Mouse (Mus musculus): ENCODE data around the gene Ing2. TPM values are rescaled to one million over a fixed set of nuclear protein-coding genes. Genes with fewer than 3 reads are reported as not detected.

Gene Ing2
- 15.8 and 19.8 TPM in 2 replicates for polyA plus RNA-seq (2015; fragmentation: Nextera tagmentation; extraction: Ambion mirVana)

DNA sequence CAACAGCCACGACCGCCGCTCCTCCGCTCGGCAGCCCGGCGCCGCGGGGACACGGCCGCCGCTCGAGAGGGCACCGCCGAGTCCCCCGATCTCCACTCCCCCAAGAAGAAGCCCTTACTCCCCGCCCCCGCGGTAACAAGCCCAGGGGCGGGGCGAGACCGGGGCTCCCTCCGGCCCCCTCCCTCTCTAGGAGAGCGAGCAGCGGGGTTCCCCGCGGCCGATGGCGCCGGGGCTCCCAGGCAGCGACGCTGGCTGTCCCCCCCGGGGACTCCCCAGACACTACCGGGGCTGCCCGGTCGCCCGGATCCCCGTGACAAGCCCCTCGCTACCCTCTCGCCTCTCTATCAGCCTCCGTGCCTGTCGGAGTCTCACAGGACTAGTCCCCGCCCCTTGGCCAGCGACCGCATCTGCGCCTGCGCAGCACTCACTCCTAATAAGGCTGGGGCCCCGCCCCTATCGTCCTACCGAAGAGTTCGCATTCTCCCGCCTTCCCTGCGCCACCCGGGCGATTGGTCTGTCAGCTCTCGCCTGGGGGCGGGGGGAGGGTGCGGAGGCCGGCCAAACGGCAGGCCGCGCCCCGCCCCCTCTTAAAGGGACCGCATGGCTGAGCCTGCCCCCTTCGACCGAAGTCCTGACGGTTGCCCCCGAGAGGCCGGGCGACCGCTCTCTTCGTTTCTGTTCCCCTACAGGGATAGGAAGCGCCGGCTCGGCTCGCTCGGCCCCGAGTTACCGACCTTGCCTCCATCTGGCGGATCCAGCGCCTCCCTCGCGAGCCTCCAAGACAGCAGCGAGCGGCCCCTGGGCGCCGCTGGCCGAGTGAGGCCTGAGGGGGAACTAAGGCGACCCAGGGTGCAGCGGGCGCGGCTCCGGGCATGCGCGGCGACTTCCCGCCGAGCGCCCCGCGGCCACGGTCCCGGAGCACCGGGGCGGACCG lies at the start of gene Ing2:
Ing2 (minus strand) TSS at position 780 of the 934 bp plus-strand sequence.
- no peaks in the 10 kb centered on the region for H3K36me3 ChIP-seq (ENCODE audit: insufficient read depth, low read length)
- ATAC-seq (replicated peaks; ENCODE audit: low FRiP score, low read depth), result peak; percentile 91
- peak within 1 kb of the TSS; percentile 96 for H3K27ac ChIP-seq
- H3K4me3 ChIP-seq (replicated peaks; ENCODE audit: low read depth, low read length), result peak within 1 kb of the TSS; percentile 63
- peak; percentile 100 for DNase-seq (ENCODE audit: low spot score)
- peak within 1 kb of the TSS; percentile 86 for H3K4me2 ChIP-seq (ENCODE audit: low read length)
- no peaks in the 10 kb centered on the region for H3K4me1 ChIP-seq (replicated peaks; ENCODE audit: insufficient read depth, low read length)
- TF ChIP-seq CTCF (IDR thresholded peaks at IDR 0.05; ENCODE audit: low read depth), result peak; percentile 23; the same call in 1 of the 2 replicates
- no peaks in the 10 kb centered on the region for H3K9me3 ChIP-seq (replicated peaks; ENCODE audit: low read length)
- no peaks in the 10 kb centered on the region for H3K27me3 ChIP-seq (ENCODE audit: insufficient read depth, low read length)
- WGBS, result under 1% methylated on average over 87 of the region's 106 CpGs
- peak within 1 kb of the TSS; percentile 80 for H3K9ac ChIP-seq (ENCODE audit: low read depth, low read length)

DNA sequence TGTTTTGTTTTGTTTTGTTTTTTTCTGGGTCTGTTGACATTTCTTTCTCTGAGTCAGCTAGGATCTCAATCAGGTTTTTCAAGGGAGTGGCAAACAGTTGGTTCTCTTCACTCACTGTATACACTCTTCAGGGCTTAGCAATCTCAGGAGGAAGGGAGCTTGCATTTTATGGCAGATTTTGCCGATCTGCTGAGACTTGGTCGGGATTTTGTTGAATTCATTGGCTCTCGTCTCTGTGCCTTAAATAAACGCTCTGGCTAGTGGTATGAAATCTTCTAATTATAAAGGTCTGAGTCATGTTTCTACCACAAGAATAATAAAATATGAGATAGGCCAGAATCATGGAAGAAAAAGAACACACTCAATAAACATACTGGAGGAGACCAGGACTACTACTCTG lies 46.3 kb upstream of the Ing2 start:
- 51% methylated on average over 4 of the region's 4 CpGs for WGBS
- ATAC-seq (replicated peaks; ENCODE audit: low FRiP score, low read depth), result no peak

DNA sequence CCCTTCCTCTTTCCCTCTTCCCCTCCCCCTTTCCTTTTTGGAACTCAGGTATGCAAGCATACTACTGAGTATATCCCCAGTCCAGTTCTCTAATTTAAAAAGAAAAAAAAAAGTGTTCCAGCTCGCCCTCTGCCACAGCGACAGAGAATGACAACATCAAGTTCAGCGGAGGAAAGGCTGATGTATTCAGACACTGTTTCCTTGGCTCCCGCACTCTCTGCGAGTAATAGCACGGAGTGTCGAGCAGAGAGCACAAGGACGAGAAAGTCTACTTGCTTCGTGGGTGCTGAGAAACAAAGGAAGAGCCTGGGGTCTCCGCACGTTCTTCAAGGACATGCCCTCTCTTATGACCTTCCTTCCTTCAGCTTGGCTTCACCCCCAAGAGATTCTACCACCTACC lies 43.3 kb upstream of the Ing2 start:
- no peaks in the 10 kb centered on the region for H3K9me3 ChIP-seq (replicated peaks; ENCODE audit: low read length)
- H3K9ac ChIP-seq (ENCODE audit: low read depth, low read length), result no peak overlapping the region
- 27% methylated on average over 11 of the region's 11 CpGs for WGBS
- H3K27me3 ChIP-seq (ENCODE audit: insufficient read depth, low read length), result no peaks in the 10 kb centered on the region
- no peak overlapping the region for H3K27ac ChIP-seq
- H3K4me3 ChIP-seq (replicated peaks; ENCODE audit: low read depth, low read length), result no peak overlapping the region
- no peak overlapping the region for H3K4me2 ChIP-seq (ENCODE audit: low read length)
- no peaks in the 10 kb centered on the region for H3K36me3 ChIP-seq (ENCODE audit: insufficient read depth, low read length)
- ATAC-seq (replicated peaks; ENCODE audit: low FRiP score, low read depth), result no peak
- 0 out of 2 replicates have a peak, but pooled peaks cover 3% of the 10 kb centered on the region for H3K4me1 ChIP-seq (replicated peaks; ENCODE audit: insufficient read depth, low read length)
- TF ChIP-seq CTCF (IDR thresholded peaks at IDR 0.05; ENCODE audit: low read depth), result peak; percentile 20; the same call in 1 of the 2 replicates
- peak; percentile 34 for DNase-seq (ENCODE audit: low spot score)

More for the DNA sequence above, 46.3 kb upstream of the Ing2 start:
- Histone ChIP-seq H3K9ac (ENCODE audit: low read depth, low read length) (no peak overlapping the region), H3K4me1 (replicated peaks; ENCODE audit: insufficient read depth, low read length) (no peaks in the 10 kb centered on the region), H3K4me3 (replicated peaks; ENCODE audit: low read depth, low read length) (no peak overlapping the region), H3K9me3 (replicated peaks; ENCODE audit: low read length) (no peaks in the 10 kb centered on the region), H3K4me2 (ENCODE audit: low read length) (no peak overlapping the region), H3K27me3 (ENCODE audit: insufficient read depth, low read length) (no peaks in the 10 kb centered on the region), H3K36me3 (ENCODE audit: insufficient read depth, low read length) (no peaks in the 10 kb centered on the region), H3K27ac (no peak overlapping the region)
- DNase-seq (ENCODE audit: low spot score), result no peak
- no peak for TF ChIP-seq CTCF (IDR thresholded peaks at IDR 0.05; ENCODE audit: low read depth)

DNA sequence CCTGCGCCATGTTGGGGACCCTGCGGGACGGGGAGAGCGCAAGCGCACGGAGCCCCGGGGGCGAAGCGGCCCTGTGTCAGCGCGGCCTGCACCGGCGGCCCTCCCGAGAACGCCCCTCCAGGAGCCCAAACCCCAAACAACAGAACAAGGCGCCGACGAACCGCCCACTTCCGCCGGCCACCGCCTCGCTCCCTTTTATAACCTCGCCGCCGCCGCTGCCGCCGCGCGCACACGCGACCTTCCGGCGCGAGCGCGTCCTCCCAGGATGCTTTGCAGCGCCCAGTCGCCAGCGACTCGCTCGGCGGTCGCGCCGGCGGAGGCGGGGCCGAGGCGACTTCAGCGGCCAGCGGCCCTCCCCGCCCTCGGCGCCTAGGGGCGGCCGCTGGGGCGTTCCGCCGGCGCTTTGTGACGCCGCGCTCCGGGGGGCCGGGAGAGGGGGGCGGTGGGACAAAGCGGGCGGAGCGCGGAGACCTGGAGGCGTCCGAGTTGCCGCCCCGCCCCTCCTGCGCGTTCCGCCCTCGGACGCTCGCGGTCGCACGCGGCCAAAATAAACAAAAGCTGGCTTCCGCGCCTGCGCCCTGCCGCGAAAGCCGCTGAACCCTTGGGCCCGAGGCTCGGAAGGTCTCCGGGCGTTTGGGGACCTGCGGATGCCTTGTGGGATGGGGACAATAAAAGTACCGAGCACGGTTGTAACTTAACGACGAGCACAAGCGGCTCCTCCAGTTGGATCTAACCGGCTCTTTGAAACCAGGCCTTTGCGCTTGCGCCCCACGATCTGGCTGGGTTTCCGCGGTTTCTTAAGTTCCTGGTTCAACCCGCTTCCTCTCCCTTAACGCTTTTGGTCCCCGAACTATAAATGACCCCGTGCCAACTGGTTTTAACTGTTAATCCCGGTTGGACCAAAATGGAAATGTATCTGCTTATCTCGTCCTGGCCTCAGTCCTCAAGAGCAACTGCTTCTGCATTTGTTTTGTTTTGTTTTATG lies 38.7 kb upstream of the Ing2 start, which contains the start of gene Cdkn2aip:
Cdkn2aip (minus strand) TSS at position 172 of the 985 bp plus-strand sequence.
- Histone ChIP-seq H3K9ac (ENCODE audit: low read depth, low read length) (peak within 1 kb of the TSS; percentile 77), H3K4me3 (replicated peaks; ENCODE audit: low read depth, low read length) (peak within 1 kb of the TSS; percentile 96), H3K27ac (peak within 1 kb of the TSS; percentile 98), H3K27me3 (ENCODE audit: insufficient read depth, low read length) (no peaks in the 10 kb centered on the region), H3K36me3 (ENCODE audit: insufficient read depth, low read length) (peaks cover 13% of the 10 kb centered on the region), H3K4me2 (ENCODE audit: low read length) (peak within 1 kb of the TSS; percentile 76), H3K4me1 (replicated peaks; ENCODE audit: insufficient read depth, low read length) (0 out of 2 replicates have a peak, but pooled peaks cover 3% of the 10 kb centered on the region), H3K9me3 (replicated peaks; ENCODE audit: low read length) (no peaks in the 10 kb centered on the region)
- no peak for TF ChIP-seq CTCF (IDR thresholded peaks at IDR 0.05; ENCODE audit: low read depth)
- peak; percentile 97 for DNase-seq (ENCODE audit: low spot score)
- whole genome bisulfite sequencing, result under 1% methylated on average over 108 of the region's 114 CpGs
- ATAC-seq (replicated peaks; ENCODE audit: low FRiP score, low read depth), result peak; percentile 95

DNA sequence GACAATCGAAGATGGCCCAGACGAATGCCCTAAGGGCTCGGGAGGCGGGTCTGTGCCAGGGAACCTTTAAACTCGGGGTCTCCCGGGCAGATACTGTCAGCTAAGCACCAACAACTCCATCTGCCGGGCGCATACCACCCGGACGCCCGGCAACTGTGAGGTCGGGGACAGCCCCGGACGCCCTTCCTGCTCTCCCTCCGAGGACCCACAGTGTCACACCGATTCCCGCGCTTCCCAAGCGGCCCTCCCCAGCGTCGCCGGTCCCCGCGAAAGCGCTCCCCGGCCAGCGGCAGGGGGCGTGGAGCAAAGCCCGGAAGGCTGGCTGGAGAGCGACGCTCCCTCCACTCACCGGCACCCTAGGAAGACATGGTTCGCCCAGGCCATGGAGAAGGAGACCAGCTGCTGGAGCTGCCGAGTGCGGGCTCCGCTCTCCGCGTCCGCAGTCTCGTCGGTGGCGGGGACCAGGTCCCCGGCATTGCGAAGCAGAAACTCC lies 37.9 kb upstream of the Ing2 start:
- WGBS, result 0% methylated on average over 44 of the region's 44 CpGs
- peak overlapping the region; percentile 76 for H3K4me2 ChIP-seq (ENCODE audit: low read length)
- peak overlapping the region; percentile 96 for H3K4me3 ChIP-seq (replicated peaks; ENCODE audit: low read depth, low read length)
- peak; percentile 49 for TF ChIP-seq CTCF (IDR thresholded peaks at IDR 0.05; ENCODE audit: low read depth)
- peak overlapping the region; percentile 77 for H3K9ac ChIP-seq (ENCODE audit: low read depth, low read length)
- H3K9me3 ChIP-seq (replicated peaks; ENCODE audit: low read length), result no peaks in the 10 kb centered on the region
- ATAC-seq (replicated peaks; ENCODE audit: low FRiP score, low read depth) (peak; percentile 37), DNase-seq (ENCODE audit: low spot score) (peak; percentile 71)
- peaks cover 17% of the 10 kb centered on the region for H3K36me3 ChIP-seq (ENCODE audit: insufficient read depth, low read length)
- H3K27me3 ChIP-seq (ENCODE audit: insufficient read depth, low read length), result no peaks in the 10 kb centered on the region
- peak overlapping the region; percentile 98 for H3K27ac ChIP-seq
- 0 out of 2 replicates have a peak, but pooled peaks cover 3% of the 10 kb centered on the region for H3K4me1 ChIP-seq (replicated peaks; ENCODE audit: insufficient read depth, low read length)
